Mouse (Mus musculus): ENCODE measurements around the gene Mrrf. TPM values are rescaled to one million over a fixed set of nuclear protein-coding genes. Genes with fewer than 3 reads are reported as not detected.

Gene Mrrf
- polyA plus RNA-seq, 1 experiment, result 49.6 TPM

DNA sequence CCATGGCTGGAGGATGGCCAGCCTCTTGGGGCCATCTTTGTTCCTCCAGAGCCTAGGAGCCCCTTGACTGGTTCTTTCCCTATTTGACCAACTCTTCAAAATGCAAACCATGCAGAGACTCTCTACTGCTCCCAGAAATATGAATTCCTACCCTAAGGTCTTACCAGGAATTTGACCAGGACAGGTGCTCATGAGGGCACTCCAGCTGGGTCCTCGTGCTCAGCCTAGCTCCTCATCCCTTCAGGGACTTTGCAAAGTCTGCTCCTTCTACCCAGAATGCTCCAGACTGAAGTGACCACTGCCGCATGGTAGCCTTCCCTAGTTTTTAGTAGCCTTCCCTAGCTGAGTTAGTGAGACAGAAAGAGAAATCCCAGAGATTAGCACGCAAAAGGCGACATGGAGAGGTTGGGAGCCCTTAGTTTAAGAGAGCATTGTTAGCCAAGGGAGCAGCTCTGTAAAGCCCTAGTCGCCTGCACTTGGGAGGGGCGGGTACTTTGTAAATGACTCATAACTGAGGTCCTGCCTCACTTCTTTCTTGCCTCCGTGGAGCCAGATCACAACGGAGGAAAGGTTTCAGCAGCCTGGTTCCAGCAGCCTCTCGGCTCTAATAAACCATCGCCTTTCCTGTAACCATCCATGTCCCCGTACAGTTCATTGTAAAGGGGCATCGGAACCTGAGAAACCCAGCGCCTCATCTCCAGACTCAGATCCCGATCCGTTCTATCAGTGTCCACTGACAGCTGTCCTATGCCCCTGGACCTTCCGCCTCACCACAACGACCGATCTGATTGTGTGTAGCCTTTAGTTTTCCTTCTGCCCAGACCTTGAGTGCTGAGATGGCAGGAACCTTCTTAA, 65.8 kb downstream of the Mrrf start:
- DNase-seq (ENCODE audit: low read depth), result no peak

DNA sequence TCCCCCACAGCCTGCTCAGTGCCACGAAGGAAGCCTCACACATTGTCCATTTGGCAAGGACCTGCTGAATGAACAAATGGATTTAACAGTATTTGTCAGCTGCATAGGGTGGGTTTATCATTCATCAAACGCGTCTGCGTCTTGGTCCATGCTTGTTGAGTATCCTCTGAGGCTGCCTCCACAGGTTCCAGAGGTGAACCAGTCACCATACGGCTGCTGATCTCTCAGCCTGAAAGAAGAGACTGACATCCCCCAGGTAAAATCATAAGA, 66.4 kb downstream of the Mrrf start:
- no peak for DNase-seq (ENCODE audit: low read depth)

DNA sequence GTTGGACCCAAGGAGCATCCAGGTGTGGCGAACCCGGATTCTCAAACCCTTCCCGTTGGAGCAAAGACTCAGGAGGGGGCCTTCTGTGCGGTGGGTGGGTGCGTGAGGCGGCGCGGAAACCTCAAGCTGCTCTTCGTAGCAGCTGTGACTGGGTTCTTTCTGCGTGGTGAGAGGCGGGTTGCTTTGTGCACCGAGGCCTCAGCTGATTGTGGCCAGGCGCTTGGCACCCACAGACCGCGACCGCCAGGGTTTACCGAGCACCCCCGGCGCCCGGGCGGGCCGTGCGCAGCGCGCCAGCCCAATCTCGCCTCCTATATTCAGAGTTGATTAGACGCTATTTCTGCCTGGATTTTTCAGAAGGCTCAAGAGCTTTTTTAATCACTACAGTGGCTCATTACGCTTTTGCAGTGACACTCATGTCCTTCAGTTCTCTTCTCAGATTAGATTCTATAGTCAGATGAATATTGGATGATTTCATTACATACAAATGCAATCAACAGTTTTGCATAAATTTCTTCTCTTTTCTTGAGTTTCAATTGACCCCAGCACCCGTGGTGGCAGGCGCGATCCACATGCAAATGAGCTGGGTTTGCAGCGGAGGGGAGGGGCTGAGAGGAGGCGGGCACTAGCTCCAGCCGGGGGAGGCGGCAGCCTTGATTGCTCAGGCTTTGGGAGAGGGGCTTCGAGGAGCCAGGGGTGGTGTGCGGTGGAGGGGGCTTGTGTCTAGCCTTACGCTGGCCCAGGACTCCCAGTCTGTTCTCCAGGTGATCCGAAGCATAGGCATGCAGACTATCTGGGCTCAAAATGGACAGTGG, 67.0 kb downstream of the Mrrf start:
- DNase-seq (ENCODE audit: low read depth), result no peak

DNA sequence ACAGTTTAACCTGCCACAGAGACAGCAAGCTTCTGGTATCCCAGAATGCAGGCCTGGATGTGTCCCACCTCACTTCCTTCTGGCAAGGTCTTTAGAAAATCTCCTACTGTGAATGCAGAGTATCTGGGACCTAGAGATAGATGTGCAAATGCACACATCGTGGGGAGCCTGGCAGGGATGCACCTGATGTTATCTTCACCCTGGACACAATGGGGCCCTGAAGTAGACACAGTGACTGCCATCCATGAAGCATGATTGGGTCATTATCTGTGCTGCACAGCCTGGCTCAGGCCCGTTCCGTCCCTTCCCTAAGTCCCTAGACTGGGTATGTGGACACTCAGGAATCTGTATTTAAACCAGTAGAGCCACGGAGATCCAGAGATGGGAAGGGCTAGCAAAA, 68.4 kb downstream of the Mrrf start:
- DNase-seq (ENCODE audit: low read depth), result no peak

DNA sequence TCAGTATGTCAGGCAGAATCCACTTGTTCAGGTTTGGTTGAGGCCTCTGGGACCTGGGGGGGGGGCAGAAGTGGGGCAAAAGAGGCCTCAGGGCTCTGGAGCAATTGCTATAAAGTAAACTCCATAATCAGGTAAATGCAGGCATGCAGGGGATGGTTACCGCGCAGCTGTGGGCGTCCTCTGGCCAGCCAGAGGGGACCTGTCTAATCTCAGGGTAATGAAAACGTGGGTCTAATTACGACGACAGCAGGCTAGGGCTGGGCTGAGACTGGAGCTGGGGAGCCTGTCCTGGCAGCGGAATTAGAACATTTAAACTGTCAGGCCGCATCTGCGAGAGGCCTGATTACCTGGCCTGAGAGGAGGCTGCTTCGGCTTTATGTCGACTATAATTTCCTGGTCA, 70.9 kb downstream of the Mrrf start:
- no peak for DNase-seq (ENCODE audit: low read depth)

DNA sequence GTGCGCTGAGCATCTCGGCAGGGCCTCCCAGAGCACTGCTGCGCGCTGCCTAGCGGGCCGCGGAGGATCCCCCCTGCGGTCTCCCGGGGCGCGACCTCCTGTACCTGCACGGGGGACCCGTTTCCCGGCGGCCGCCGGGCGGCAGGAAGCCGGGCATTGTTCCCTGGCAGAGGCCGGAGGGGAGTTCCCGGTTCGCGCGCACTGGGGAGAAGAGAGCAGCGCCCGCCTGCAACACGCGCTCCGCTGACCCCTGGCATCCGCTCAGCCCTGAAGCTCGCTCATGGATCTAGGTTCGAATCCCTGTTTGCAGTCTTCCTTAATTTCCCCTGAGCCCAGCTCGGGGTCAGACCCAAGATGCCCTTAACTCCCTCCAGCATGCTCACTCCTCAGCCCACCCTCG, 74.6 kb downstream of the Mrrf start:
- DNase-seq (ENCODE audit: low read depth), result no peak

DNA sequence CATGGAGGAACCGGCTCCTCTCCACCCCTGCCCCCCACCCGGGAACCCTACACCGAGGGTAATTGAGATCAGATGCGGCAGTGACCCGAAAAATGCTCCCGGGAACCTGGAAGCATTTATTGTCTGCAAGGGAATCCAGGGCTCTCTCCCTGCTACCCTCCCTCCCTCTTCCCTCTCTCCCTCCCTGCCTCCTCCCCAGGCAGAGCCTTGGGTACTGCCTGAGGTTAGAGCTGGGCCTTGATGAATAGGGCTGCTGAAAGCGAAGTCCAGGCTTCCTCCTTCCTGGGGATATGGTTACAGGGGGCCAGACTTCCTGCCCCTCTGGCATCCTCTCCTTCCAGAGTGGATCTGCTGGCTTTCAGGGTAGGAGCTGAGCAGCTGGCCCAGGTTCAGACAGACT, 75.6 kb downstream of the Mrrf start:
- DNase-seq (ENCODE audit: low read depth), result no peak

DNA sequence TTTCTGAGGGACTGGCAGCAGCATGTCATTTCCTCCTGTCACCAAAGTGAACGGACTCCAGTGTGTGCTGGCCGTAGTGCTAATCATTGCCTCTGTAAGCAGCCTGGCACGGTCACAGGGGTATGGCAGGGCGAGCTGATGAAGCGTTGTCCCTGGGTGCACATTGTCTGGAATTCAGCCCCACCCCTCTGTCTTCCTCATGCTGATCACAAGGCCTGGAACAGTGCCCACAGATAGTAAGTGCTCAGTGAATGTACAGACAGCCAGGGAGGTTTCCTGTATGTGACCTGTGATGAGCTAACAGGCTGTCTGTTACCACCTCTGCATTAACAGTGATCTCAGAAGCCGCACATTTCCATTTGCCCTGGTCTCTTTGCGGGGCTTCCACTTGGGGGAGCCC, 76.9 kb downstream of the Mrrf start:
- DNase-seq (ENCODE audit: low read depth), result no peak

DNA sequence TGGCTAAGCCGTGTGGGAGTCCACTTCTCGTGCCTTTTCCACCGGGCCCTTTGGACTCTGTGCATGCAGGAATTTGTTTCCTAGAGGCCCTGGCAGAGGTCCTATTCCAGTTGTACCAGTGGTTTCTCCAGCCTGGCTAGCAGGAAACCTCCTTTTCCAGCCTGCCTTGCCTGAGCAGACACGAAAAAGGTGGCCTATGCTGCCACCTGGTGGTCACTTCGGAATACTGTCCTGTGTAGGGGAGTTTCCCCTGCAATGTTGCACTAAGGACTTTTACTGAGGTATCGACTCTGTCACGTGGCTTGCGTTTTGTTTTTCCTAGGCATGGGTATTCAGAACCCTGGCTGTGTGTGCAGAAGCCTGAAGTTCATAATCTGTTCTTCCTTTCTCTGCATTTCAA, 77.8 kb downstream of the Mrrf start:
- no peak for DNase-seq (ENCODE audit: low read depth)

DNA sequence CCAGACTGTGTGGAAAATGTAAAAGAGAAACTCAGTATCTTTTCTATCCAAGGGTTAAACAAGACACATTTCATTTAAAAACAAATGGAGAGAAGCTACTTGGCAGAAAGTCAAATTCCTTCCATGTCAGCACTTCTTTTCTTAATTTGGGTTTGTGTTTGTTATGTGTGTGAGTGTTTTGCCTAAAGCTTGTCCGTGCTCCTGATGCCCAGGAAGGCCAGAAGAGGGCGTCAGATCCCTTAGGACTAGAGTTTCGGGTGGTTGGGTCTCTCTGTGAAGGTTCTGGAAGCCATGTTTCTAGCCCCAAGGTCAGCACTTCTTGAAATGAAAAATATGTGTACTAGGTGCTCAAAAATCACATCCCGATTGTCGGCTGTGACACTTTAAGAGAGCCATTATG, 78.2 kb downstream of the Mrrf start:
- no peak for DNase-seq (ENCODE audit: low read depth)

DNA sequence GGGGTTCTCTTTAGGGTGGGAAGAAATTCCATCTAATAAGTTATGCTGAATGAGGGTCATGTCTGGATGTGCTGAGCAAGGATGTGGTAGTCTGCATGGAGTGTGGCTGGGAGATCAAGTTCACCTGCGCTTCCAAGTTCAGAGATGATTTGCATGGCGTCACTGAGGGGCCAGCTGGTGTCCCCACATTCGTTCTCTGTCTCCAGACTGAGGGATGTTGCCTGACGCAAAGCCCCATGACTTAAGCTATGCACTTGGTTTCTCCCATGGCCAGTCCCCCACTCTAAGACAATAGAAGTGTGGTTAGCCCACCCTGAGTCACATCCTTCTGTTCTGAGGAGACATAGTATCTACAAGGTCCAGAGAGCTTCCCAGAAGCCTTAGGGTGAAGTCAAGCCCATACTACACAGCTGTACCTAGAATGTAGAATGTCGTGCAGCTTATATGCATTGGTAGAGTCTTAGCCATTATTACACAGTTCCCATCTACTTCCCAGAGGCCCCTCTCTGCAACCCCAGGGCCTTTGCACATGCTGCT, 79.1 kb downstream of the Mrrf start:
- DNase-seq (ENCODE audit: low read depth), result no peak

DNA sequence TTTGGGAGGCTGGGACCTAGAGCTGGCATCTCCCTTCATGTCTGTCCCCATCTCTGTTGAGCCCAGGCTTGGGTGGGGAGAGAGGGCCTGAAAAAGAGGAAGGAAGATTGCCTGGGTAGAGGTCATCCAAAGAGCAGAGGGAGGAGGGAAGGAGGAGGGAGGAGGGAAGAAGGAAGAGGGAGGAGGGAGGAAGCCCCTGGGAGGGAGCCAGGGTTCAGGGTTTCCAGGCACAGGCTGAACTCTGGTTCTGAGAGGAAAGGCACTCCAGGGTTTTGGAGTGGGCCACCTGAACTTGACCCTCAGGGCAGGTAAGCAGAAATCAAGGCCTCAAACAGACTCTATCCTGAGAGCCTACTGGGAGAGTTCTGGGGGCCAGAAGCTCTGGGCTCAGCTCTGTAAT, 80.4 kb downstream of the Mrrf start:
- DNase-seq (ENCODE audit: low read depth), result no peak

DNA sequence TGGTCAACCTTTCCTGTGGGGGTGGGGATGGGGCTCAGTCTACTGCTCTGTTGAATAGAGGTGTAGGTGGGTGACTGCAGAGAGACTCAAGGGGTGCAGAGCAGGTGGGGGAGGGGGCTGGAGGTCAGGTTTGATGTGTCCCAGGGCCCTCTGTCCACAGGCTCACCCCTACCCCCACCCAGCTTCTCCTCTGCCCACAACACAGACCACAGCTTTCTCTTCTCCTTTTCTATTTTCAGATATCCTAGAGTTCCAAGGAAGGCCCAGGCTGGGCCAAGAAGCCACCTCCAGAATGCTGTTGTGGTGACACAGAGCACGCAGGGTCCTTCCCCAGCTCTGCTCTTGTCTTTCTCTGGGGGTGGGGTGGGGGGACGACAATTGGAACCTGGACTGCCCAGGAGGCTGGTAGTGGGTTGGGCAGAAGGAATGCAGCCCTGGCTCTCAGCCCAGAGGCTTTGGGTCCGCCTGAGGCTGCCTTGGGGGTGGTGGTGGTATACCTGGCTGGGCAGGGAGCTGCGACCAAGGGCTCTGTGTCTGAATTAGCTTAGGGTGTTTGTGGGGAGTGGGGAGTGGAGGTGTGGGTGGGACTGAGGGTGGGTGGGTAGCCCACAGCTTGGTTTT, 80.9 kb downstream of the Mrrf start:
- DNase-seq (ENCODE audit: low read depth), result no peak

DNA sequence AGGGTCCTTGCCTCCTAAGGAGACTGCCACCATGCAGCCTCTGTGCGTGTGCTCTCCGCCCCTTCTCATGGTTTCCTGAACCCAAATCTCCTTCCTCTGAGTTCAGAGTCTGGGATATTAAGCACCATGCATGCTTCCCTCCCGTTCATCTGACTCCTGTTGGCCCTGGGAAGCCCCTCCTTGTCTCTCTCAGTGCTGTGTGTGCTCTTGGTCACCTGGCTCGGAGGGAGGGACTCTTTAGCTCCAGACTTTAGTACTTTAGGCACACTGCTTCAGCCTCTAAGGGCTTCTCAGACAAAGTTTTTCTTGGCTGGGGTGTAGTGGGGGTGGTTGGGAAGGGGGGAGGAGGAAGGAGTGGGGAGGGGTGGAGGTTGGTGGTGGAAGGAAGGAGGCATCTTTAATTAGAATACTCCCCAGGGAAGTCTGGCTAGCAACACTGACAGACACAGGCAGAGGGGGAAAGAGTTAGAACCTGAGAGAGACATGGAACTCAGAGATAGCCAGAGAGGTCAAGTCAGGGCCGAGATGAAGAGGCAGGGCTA, 81.6 kb downstream of the Mrrf start:
- DNase-seq (ENCODE audit: low read depth), result no peak

DNA sequence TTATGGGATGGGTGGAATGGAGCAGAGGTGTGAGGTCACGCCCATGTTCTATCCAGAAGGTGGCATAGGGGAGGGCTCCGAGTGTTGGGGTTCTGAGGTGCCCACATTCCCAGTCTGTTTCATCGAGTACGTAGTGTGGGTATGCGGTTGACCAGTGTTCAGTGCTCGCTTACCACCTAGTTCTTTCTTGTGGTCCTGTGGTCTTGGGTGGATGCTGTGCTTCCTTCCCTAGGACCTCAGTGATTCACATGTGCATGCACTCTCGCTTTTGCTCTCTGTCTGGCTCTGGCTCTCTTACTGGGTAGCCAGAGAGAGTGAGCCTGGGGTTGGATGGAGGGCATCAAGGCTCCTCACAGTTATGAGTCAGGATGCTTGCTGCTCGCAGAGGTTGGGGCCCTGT, 83.9 kb downstream of the Mrrf start:
- DNase-seq (ENCODE audit: low read depth), result no peak

DNA sequence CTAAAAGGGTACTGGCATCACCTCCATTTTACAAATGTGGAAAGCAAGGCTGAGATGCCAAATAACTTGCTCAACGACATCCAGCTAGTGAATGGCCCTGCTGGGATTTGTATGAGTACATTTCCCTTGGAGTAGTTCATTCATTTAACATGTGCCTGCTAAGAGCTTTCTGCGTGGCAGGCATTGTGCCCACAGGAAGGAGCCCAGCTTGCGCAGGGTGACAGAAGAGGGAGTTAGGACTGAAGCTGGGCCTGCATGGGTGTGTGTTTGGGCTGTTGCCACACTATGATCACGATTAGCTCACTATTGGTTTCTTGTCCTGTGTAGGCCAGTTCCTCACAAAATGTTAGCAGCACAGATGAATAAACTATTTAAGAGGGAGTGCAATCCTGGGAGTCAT, 84.7 kb downstream of the Mrrf start:
- no peak for DNase-seq (ENCODE audit: low read depth)

DNA sequence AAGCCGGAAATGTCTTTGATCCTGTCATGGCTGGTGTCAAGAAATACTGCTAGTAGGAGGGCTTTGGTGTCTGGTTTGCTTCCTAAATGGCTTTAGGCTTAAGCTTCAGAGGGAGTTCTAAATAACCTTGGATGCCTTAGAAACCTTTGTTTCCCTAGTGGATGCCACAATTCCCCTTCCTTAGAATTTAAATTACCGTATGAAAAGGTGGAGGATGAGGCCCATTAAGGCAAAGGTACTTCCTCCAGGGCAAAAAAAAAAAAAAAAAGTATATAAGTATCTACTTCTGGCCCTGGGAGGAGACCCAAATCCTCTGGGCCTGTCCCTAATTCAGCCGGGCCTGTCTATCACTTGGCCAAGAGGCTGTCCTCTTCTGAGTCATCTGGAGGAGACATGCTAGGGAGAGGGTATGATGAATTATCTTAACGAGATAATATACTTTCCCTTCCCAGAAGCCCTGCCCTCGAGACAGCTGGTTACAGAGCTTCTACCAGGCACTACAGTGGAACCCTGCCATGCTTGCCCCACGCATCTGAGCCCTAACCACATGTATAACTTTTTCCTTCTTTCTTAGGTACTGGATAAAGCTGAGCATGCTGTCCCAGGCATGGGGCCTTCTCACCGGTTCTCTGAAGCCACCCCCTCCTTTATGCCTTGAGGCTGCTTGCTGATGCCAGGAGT, 86.1 kb downstream of the Mrrf start:
- no peak for DNase-seq (ENCODE audit: low read depth)

DNA sequence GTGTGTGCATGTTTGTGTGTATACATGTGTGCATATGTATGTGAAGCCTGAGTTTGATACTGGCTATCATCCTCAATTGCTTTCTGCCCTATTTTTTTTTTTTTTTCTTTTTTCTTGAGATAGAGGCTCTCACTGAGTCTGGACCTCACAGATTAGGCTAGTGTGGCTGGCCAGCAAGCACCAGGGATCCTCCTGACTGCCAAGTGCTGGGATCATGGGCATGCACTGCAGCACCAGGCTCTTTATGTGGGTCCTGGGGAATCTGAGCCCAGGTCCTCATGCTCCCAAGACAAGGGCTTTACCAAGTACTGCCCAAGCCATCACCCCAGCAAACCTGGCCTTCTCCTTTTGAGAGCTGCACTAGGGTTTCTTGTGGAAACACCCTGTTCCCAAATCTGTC, 87.2 kb downstream of the Mrrf start:
- DNase-seq (ENCODE audit: low read depth), result no peak

DNA sequence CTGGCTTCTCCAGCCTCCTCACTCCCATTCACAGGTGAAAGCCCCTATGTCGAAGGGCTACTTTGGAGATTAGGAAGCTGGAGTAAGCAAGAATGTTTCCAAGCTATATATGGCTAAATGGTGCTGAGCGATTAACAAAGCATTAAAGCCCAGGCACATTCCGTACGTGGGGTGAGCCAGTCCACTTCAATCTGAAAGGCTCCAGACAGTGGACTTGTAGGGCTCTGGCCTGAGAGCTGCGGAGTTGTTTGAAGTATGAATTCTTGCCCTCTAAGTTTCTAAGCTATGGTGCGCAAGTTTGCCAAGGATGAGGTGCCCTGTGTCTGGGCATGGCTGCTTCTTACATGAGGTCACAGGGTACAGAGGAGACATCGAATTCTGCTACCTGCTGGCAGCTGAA, 88.0 kb downstream of the Mrrf start:
- DNase-seq (ENCODE audit: low read depth), result no peak

DNA sequence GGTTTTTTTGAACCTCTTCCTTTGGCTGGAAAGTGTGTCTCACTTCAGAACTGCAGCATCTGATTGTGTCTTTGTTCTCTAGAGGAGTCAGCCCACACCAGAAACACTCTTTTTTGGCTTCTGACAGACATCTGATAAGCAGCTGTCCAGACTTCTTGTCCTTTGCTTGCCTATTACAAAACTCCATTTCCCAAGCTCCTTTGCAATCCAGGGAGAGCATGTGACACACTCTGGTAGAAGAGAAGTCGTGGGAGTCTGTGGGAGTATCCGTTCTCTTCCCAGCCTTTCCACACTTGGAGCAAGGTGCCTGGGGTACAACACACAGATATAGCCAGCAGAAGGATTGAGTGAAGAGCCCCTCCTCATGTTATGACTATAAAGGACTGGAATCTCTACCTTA, 88.4 kb downstream of the Mrrf start:
- DNase-seq (ENCODE audit: low read depth), result no peak

DNA sequence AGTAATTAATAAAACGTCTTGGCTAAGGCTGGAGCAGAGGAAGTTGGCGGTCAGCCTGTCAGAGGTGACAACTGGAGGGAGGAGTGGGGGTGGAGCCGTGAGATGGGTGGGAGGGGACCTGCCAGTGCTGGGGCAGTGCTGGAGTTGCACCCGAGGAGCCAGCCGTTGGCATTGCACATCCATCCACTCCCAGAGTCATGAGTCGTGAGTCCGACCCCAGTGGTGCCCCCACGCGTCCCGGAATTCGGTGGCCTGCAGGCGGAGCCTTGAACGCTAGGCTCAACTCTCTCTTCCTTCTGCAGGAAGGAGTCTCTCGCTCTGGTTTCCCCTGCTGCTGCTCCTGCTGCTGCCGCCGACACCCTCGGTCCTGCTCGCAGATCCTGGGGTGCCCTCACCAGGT, 94.2 kb downstream of the Mrrf start, which contains the start of gene Ptgs1:
TSS of gene Ptgs1 (plus strand) at position 61 of the 400 bp plus-strand sequence.
- no peak for DNase-seq (ENCODE audit: low read depth)

DNA sequence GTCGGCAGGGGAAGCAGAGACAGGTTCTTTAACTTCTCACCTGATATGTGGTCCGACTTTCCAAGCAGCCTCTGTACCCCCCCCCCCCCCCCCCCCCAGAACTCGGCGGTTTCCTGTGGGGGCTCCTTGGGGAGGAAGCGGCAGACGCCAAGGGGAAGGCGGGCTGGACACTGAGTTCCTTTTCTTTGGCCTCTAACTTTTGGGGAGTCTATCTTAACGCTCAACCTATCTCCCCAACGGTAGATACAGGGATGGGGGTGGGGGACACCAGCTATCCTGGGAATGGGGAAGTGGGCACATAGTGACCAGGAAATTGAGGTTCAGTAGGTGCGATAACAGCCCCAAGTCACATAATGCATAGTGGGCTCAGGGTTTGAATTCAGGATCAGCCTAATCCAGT, 94.8 kb downstream of the Mrrf start:
- no peak for DNase-seq (ENCODE audit: low read depth)
